Mouse (Mus musculus) erythroid progenitor cell, adult 5-6 weeks (primary cell): ENCODE data around the gene Pde4b. TPM values are rescaled to one million over a fixed set of nuclear protein-coding genes. Genes with fewer than 3 reads are reported as not detected.

ENCODE experiments used
- ATAC-seq: replicated peaks from 2 replicates; pipeline ENCODE4 v1.8.0; 2016; ENCODE audit warnings: moderate number of reproducible peaks, mild to moderate bottlenecking, moderate TSS enrichment, inconsistent platforms; ENCODE audit not compliant: poor library complexity, low FRiP score, severe bottlenecking
- total RNA-seq, 2 experiments: library from RNA; stranded (forward) in 1 of 2; stranded (reverse) in 1 of 2; fragments of 150-400 nt in 1 of 2; fragments of 186-747, 209-891 nt in 1 of 2; gene quantifications; 2 replicates each; pipeline versions ENCODE4 v1.2.3 to v1.2.4; 2015 to 2017; ENCODE audit warnings: low replicate concordance in 2 of 2

Gene Pde4b
- total RNA-seq, 2 experiments from 2014 or later, result 5.4 to 14.7 TPM

DNA sequence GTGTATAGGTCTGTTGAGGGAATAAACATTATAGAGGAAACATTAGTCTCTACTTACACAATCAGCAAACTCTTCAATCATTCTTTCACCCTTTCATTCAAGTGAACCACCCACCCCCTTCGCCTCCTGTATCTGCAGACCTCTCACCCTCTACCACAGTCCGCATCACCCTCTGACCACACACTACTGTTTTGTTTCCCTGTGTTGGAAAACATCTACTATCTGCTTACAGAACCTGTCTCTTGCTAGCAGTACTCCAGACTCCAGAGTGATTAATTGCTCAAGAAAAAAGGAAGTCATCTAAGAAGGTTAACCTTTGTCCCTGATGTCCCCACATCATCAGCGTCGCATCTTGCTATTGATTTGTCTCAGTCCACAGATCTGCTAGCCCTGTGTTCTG lies 185.4 kb downstream of the Pde4b start:
- no peak for ATAC-seq

DNA sequence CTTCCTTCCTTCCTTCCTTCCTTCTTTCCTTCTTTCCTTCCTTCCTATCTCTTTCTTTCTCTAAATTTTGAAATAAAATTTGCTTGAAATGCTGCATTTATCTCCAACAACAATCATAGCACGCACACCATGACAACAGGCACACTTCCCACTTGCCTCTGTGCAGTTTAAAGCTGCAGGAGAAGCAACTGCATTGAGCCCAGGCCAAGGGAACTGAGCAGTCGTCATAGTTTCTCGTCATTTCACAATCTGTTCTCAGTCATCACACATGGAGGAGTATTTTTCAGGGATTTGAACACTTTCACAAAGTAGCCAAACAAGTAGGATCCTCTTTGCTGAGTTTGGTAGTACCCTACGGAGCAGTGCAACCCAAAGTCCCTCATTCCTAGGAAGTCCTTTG lies 188.4 kb downstream of the Pde4b start:
- ATAC-seq, result no peak

GRCm38 (mm10) chr4:102278958-102279357 lies 191.6 kb downstream of the Pde4b start:
- ATAC-seq, result no peak

DNA sequence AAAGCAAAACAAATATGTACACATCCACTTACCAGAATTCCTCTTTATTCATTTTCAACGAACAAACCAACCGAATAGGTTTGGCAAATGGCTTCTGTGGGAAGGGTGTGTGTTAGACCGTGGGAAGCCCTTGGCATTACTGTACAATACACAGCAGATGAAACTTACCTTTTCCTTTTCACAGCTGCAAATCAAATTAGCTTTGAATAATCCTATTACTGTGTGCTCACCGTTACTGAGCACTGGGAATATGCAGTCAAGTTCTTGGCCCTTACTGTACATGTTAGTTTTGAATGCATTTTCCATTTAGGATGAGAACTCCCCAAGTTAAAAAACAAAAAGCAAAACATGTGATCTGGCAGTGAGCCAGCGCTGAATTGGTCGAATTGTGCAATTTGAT lies 199.8 kb downstream of the Pde4b start:
- no peak for ATAC-seq

GRCm38 (mm10) chr4:102290052-102290734 lies 202.8 kb downstream of the Pde4b start:
- no peak for ATAC-seq

DNA sequence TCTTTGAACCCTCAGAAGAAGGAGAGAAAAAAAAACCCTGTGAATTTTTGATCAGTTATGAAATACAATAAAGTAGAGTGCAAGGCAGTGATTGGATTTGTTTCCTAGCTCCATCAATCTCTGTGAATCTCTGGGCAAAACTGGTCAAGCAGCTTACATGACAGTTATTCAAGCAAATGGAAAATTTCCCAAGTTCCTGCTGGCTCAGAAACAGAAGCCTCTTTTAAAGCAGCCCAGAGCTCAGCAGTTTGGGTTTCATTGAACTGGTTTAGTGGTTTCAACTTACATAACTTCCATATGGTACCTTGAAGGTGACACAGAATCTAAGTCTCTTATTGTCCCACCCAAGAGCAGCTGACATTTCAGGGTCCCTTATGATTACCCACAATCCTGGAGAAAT lies 210.2 kb downstream of the Pde4b start:
- no peak for ATAC-seq

DNA sequence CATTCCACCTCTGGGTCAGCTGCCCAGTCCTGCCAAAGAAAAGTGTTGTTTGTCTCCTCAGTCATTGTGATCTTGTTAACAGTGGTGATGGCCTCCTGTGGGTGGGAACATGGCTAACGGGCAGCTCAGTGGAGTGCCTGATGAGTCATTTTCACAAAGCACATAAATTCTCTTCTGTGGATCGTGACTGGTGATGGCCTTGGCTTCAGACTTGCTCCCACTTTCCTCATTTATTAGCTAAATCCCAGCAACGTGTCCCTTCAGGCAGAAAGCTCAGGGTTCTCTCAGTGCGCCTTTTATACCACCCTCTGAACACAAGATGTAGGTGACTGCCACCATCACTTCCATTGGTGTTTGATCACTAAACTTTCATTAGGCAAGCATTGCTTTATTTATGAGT lies 215.2 kb downstream of the Pde4b start:
- ATAC-seq, result no peak

GRCm38 (mm10) chr4:102307661-102308297 lies 220.4 kb downstream of the Pde4b start:
- no peak for ATAC-seq

DNA sequence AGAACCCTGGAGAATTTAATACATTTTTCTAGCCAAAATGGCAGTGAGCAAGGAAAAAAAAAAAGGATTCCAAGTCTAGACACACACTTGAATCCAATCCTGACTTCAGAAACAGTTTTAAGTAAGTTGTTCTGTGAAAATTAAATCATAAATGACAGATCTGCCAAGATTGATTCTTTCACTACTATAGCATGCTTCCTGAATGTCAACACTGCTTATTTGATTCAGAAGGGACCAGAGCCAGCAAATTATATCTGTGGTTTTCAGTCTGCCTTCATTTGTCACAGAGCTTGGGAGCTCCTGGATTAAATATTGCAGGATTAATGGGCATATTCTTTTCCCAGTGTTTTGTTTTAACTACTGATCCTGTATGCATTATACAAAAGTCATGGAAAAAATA lies 223.3 kb downstream of the Pde4b start:
- no peak for ATAC-seq

DNA sequence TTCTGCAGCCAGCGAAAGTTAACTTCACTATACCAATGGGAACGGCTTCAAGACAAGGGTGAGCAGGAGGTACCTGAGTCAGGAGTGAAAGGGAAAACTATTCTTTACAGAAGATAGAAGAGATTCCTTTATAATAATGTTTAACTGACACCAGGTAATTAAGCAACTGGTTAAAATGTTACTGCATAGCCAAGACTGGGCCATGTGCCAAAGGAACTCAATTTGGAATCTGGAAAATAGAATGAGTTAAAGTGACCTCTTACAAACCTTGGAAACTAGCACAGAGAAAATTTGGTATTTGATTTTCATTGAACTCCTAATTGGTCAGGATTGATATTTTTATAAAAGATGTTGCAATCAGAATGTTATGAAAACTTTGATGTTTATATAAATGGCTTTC lies 228.7 kb downstream of the Pde4b start:
- no peak for ATAC-seq

DNA sequence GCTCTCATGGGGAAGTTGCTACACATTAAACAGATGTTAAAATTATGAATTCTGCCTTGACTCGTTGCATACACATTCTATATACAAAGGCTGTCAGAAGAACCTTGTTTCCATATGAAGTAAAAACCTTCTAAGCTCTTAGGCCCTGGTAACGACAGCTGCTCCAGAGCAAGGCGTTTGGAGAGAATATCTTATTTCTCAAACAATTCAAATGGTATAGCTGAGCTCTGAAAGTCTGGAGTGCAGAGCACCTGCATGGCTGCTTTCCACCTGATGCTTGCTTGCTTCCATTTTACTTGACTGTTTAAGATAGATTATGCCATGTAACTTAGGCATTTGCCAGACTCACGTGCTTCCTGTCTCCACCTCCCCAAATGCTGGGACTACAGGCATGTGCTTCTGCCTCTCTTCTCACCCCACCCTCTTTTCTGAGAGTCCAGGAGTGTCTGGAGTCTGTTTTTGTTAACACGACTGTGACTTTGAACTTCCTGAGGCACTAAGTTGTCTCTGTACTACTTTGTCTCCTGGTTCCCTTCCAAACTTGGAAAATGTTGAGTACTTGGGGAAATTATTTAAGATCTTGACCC lies 229.4 kb downstream of the Pde4b start:
- no peak for ATAC-seq

DNA sequence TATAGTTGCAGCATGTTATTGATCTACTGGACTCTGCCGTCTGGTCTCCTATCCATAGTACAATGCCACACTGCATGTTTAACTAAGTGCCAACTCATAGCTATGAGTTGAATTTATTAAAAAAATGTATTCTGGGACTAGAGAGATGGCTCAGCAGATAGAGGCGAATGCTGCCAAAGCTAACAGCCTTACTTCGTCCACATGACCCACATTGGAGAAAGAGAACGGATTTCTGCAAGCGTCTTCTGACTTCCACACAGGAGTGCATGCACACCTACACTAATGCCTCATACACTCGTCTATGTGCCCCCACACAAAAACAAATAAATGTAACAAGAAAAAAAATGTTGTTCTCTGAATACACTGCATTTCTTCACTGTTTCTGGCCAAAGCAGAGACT lies 231.3 kb downstream of the Pde4b start:
- ATAC-seq, result no peak

DNA sequence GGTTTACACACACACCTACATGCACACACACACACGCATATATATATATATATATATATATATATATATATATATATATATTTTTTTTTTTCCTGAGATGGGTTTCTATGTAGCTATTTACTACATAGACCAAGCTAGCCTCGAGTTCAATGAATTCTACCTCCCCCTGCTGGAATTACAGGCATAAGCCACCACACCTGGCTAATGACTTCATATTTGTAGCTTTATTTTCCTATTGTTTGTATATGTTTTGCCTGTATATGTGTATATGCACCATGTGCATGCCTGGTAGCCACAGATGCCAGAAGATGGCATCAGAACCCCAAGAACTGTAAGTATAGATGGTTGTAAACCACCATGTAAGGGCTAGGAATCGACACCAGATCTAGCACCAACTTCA lies 234.0 kb downstream of the Pde4b start:
- no peak for ATAC-seq

GRCm38 (mm10) chr4:102332386-102332785 lies 245.0 kb downstream of the Pde4b start:
- no peak for ATAC-seq

GRCm38 (mm10) chr4:102332885-102333284 lies 245.5 kb downstream of the Pde4b start:
- ATAC-seq, result no peak

DNA sequence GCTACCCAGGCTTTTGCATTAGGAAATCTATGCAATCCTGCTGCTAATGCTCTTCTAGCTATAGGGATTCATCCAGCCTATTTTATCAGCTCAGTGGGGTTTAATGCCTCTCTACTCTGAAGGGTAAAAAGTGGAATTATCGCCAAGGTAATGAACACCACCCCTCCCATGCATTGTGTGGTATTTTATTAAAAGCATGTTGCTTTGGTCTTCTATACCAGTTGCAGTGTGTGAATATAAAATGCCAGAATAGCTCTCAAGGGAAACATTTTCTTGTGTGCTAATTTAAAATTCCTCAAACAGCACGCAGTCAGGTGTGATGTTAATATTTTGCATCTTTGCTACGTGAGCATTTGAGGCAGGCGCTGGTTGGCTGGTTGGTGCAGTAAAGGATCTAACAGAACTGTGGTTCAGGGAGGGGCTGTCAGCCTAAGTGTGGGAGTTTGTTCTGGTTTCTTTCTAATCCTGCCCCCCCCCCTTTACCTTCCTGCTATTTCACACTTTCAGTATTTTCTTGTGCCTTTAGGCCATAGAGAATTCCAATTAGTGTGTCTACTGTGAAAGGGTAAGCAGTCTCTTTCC lies 259.7 kb downstream of the Pde4b start:
- ATAC-seq, result no peak

- ATAC-seq, result no peak
Observed at GRCm38 (mm10) chr4:102351476-102352475, 264.4 kb downstream of the Pde4b start.

- no peak for ATAC-seq
Observed at GRCm38 (mm10) chr4:102353641-102354403, 266.5 kb downstream of the Pde4b start.

GRCm38 (mm10) chr4:102368105-102368735 lies 280.9 kb downstream of the Pde4b start:
- ATAC-seq, result no peak
